Mouse (Mus musculus): Measurements from ENCODE around the gene Surf2. TPM values are rescaled to one million over a fixed set of nuclear protein-coding genes. Genes with fewer than 3 reads are reported as not detected.

Surf2 gene
- polyA plus RNA-seq (2014; fragmentation: Illumina TruSeq; extraction: RNeasy Lipid Tissue Mini Kit (QIAGEN cat#74804); ENCODE audit: low read depth, low replicate concordance), result 15.9 TPM

GRCm38 (mm10) chr2:26915927-26916728 is at the start of gene Surf2, which contains the start of gene Surf1:
Gene Surf2 (plus strand): TSS chr2:26916367.
Gene Surf1 (minus strand): TSS chr2:26916530.

GRCm38 (mm10) chr2:26902467-26903220 is 13.5 kb upstream of the Surf2 start, which contains the start of gene Surf6:
Gene Surf6 (minus strand): TSS chr2:26902879.

GRCm38 (mm10) chr2:26910124-26910993 is 5.8 kb upstream of the Surf2 start, which contains the start of the genes Med22 and Rpl7a:
Gene Med22 (minus strand): TSS chr2:26910677.
Gene Rpl7a (plus strand): TSS chr2:26910764.

GRCm38 (mm10) chr2:26933304-26934055 is 17.3 kb downstream of the Surf2 start, which contains the start of the genes Surf4 and Stkld1:
Gene Surf4 (minus strand): TSS chr2:26933928.
Gene Stkld1 (plus strand): TSS chr2:26934047.

GRCm38 (mm10) chr2:26963923-26964723 is 48.0 kb downstream of the Surf2 start, which contains the start of gene Rexo4:
Gene Rexo4 (minus strand): TSS chr2:26964386.

Other genes with a start within 250 kb of the Surf2 start
- gene Lcn4, start 245.1 kb upstream of the Surf2 start, polyA plus RNA-seq (2014; fragmentation: Illumina TruSeq; extraction: RNeasy Lipid Tissue Mini Kit (QIAGEN cat#74804); ENCODE audit: low read depth, low replicate concordance), result not detected
- not detected for gene Abo, start 51.4 kb upstream of the Surf2 start, polyA plus RNA-seq (2014; fragmentation: Illumina TruSeq; extraction: RNeasy Lipid Tissue Mini Kit (QIAGEN cat#74804); ENCODE audit: low read depth, low replicate concordance)
- gene Surf6, start 13.5 kb upstream of the Surf2 start, polyA plus RNA-seq (2014; fragmentation: Illumina TruSeq; extraction: RNeasy Lipid Tissue Mini Kit (QIAGEN cat#74804); ENCODE audit: low read depth, low replicate concordance), result 7.5 TPM
- 16.4 TPM for gene Med22, start 5.7 kb upstream of the Surf2 start, polyA plus RNA-seq (2014; fragmentation: Illumina TruSeq; extraction: RNeasy Lipid Tissue Mini Kit (QIAGEN cat#74804); ENCODE audit: low read depth, low replicate concordance)
- 44.3 TPM for gene Rpl7a, start 5.6 kb upstream of the Surf2 start, polyA plus RNA-seq (2014; fragmentation: Illumina TruSeq; extraction: RNeasy Lipid Tissue Mini Kit (QIAGEN cat#74804); ENCODE audit: low read depth, low replicate concordance)
- gene Surf1, start 163 bp downstream of the Surf2 start, polyA plus RNA-seq (2014; fragmentation: Illumina TruSeq; extraction: RNeasy Lipid Tissue Mini Kit (QIAGEN cat#74804); ENCODE audit: low read depth, low replicate concordance), result 57.5 TPM
- gene Surf4, start 17.6 kb downstream of the Surf2 start, polyA plus RNA-seq (2014; fragmentation: Illumina TruSeq; extraction: RNeasy Lipid Tissue Mini Kit (QIAGEN cat#74804); ENCODE audit: low read depth, low replicate concordance), result 114 TPM
- gene Stkld1, start 17.7 kb downstream of the Surf2 start, polyA plus RNA-seq (2014; fragmentation: Illumina TruSeq; extraction: RNeasy Lipid Tissue Mini Kit (QIAGEN cat#74804); ENCODE audit: low read depth, low replicate concordance), result not detected
- 52.8 TPM for gene Rexo4, start 48.0 kb downstream of the Surf2 start, polyA plus RNA-seq (2014; fragmentation: Illumina TruSeq; extraction: RNeasy Lipid Tissue Mini Kit (QIAGEN cat#74804); ENCODE audit: low read depth, low replicate concordance)
- not detected for gene Adamts13, start 57.0 kb downstream of the Surf2 start, polyA plus RNA-seq (2014; fragmentation: Illumina TruSeq; extraction: RNeasy Lipid Tissue Mini Kit (QIAGEN cat#74804); ENCODE audit: low read depth, low replicate concordance)
- 22.2 TPM for gene Cacfd1, start 93.6 kb downstream of the Surf2 start, polyA plus RNA-seq (2014; fragmentation: Illumina TruSeq; extraction: RNeasy Lipid Tissue Mini Kit (QIAGEN cat#74804); ENCODE audit: low read depth, low replicate concordance)
- not detected for gene Slc2a6, start 111.6 kb downstream of the Surf2 start, polyA plus RNA-seq (2014; fragmentation: Illumina TruSeq; extraction: RNeasy Lipid Tissue Mini Kit (QIAGEN cat#74804); ENCODE audit: low read depth, low replicate concordance)
- gene Mymk, start 155.8 kb downstream of the Surf2 start, polyA plus RNA-seq (2014; fragmentation: Illumina TruSeq; extraction: RNeasy Lipid Tissue Mini Kit (QIAGEN cat#74804); ENCODE audit: low read depth, low replicate concordance), result not detected
- gene Adamtsl2, start 163.0 kb downstream of the Surf2 start, polyA plus RNA-seq (2014; fragmentation: Illumina TruSeq; extraction: RNeasy Lipid Tissue Mini Kit (QIAGEN cat#74804); ENCODE audit: low read depth, low replicate concordance), result 0.93 TPM
- gene Fam163b, start 226.1 kb downstream of the Surf2 start, polyA plus RNA-seq (2014; fragmentation: Illumina TruSeq; extraction: RNeasy Lipid Tissue Mini Kit (QIAGEN cat#74804); ENCODE audit: low read depth, low replicate concordance), result 0.76 TPM
- gene Dbh, start 248.9 kb downstream of the Surf2 start, polyA plus RNA-seq (2014; fragmentation: Illumina TruSeq; extraction: RNeasy Lipid Tissue Mini Kit (QIAGEN cat#74804); ENCODE audit: low read depth, low replicate concordance), result 17.2 TPM